Mouse (Mus musculus) bone marrow, adult 2 months (tissue): Measurements from ENCODE around the gene Myrip. TPM values are rescaled to one million over a fixed set of nuclear protein-coding genes. Genes with fewer than 3 reads are reported as not detected.
"Not testable (repeated sequence)": the region's sequence is repeated elsewhere in the genome, so short reads cannot be mapped to it uniquely, and the experiment has no call there.

Source experiments
- H3K27ac ChIP-seq: fragments of 200-500 bp; 2 replicates; pipeline ENCODE4 v1.5.1; 2012; ENCODE audit warnings: low read depth, mild to moderate bottlenecking, control low read depth, inconsistent platforms, low read length; ENCODE audit not compliant: control insufficient read depth, poor library complexity, insufficient read depth
- H3K4me1 ChIP-seq: fragments of 200-500 bp; 2 replicates; pipeline ENCODE4 v1.6.1; 2011; ENCODE audit warnings: low read length; ENCODE audit not compliant: control insufficient read depth, insufficient read depth
- H3K4me3 ChIP-seq: fragments of 200-500 bp; replicated peaks from 2 replicates; pipeline ENCODE3; 2011; ENCODE audit warnings: mild to moderate bottlenecking, low read depth, low read length, control low read depth; ENCODE audit not compliant: control insufficient read depth
- CTCF ChIP-seq: fragments of 200-500 bp; IDR thresholded peaks from 2 replicates; pipeline ENCODE4 v1.5.1; 2011; ENCODE audit warnings: low read length, control low read depth; ENCODE audit not compliant: control insufficient read depth, insufficient read depth
- POLR2A ChIP-seq: fragments of 200-500 bp; IDR thresholded peaks from 2 replicates; pipeline ENCODE4 v1.6.1; 2011; ENCODE audit warnings: low read depth, mild to moderate bottlenecking, control low read depth, low read length, borderline replicate concordance; ENCODE audit not compliant: control insufficient read depth
- WGBS: fragments of 180-500 bp; shearing (Covaris S2); methylation state at CpG from one replicate; pipeline ENCODE4 v1.1.7; 2018; 5-methylcytosine and 5-hydroxymethylcytosine counted together
- polyA plus RNA-seq: library from polyadenylated mRNA; stranded (reverse); fragments of >200 nt; gene quantifications from 2 replicates; pipeline ENCODE4 v1.2.4, GENCODE M21; 2011; ENCODE audit warnings: low replicate concordance; ENCODE audit not compliant: missing spikeins, insufficient read depth, insufficient read length

The Myrip gene
- polyA plus RNA-seq, 1 experiment = not detected

- TF ChIP-seq CTCF (no peak), POLR2A (no peak)
- H3K27ac ChIP-seq = no peak overlapping the region
- no peak overlapping the region for H3K4me3 ChIP-seq
- no peaks in the 10 kb centered on the region; the same call in 1 of the 2 replicates for H3K4me1 ChIP-seq
- WGBS = 75% methylated on average over 3 of the region's 3 CpGs
Measured at GRCm38 (mm10) chr9:120315171-120315570, 13.9 kb downstream of the Myrip start.

GRCm38 (mm10) chr9:120319099-120319498, 17.8 kb downstream of the Myrip start:
- no peak overlapping the region for H3K27ac ChIP-seq
- 82% methylated on average over 9 of the region's 9 CpGs for WGBS
- TF ChIP-seq CTCF (no peak), POLR2A (no peak)

GRCm38 (mm10) chr9:120320573-120320972, 19.3 kb downstream of the Myrip start:
- TF ChIP-seq POLR2A = no peak
- no peak overlapping the region for H3K4me3 ChIP-seq
- H3K27ac ChIP-seq = no peak overlapping the region
- 76% methylated on average over 2 of the region's 2 CpGs for WGBS
- H3K4me1 ChIP-seq = no peaks in the 10 kb centered on the region; the same call in 1 of the 2 replicates

More at GRCm38 (mm10) chr9:120319099-120319498, 17.8 kb downstream of the Myrip start:
- Histone ChIP-seq H3K4me1 (no peaks in the 10 kb centered on the region; the same call in 1 of the 2 replicates), H3K4me3 (no peak overlapping the region)

GRCm38 (mm10) chr9:120322702-120323426, 21.6 kb downstream of the Myrip start:
- WGBS = 80% methylated on average over 15 of the region's 15 CpGs
- TF ChIP-seq CTCF (no peak), POLR2A (no peak)
- H3K4me3 ChIP-seq = no peak overlapping the region
- H3K4me1 ChIP-seq = no peaks in the 10 kb centered on the region; the same call in 1 of the 2 replicates
- H3K27ac ChIP-seq = no peak overlapping the region

- not testable (repeated sequence) for H3K4me3 ChIP-seq, H3K4me1 ChIP-seq, H3K27ac ChIP-seq
- 68% methylated on average over 3 of the region's 3 CpGs for WGBS
Measured at GRCm38 (mm10) chr9:120331048-120331447, 29.7 kb downstream of the Myrip start.

- H3K4me3 ChIP-seq = no peak overlapping the region
- H3K27ac ChIP-seq = no peak overlapping the region
- WGBS = 54% methylated on average over 4 of the region's 4 CpGs
- no peak for TF ChIP-seq POLR2A
- TF ChIP-seq CTCF = no peak
- peaks cover 2% of the 10 kb centered on the region; the same call in 1 of the 2 replicates for H3K4me1 ChIP-seq
Measured at GRCm38 (mm10) chr9:120338172-120338571, 36.9 kb downstream of the Myrip start.

- H3K27ac ChIP-seq = no peak overlapping the region
- TF ChIP-seq POLR2A = no peak
- no peak for TF ChIP-seq CTCF
- 12% methylated on average over 10 of the region's 10 CpGs for WGBS
- H3K4me3 ChIP-seq = no peak overlapping the region
- peaks cover 2% of the 10 kb centered on the region; the same call in 1 of the 2 replicates for H3K4me1 ChIP-seq
Measured at GRCm38 (mm10) chr9:120339975-120340695, 38.8 kb downstream of the Myrip start.

- no peak overlapping the region for H3K27ac ChIP-seq
- peaks cover 2% of the 10 kb centered on the region; the same call in 1 of the 2 replicates for H3K4me1 ChIP-seq
- no peak overlapping the region for H3K4me3 ChIP-seq
- WGBS = 74% methylated on average over 4 of the region's 4 CpGs
- TF ChIP-seq POLR2A (no peak), CTCF (no peak)
Measured at GRCm38 (mm10) chr9:120343123-120343790, 41.9 kb downstream of the Myrip start.
